Mouse (Mus musculus) cerebellum, postnatal 36 days (tissue): Measurements from ENCODE around the gene Fer.
"Not testable (repeated sequence)": the region's sequence is repeated elsewhere in the genome, so short reads cannot be mapped to it uniquely, and the experiment has no call there.

ENCODE experiments used
- DNase-seq, 2 experiments: peaks; one replicate each; pipeline ENCODE4 v3.0.0; 2021 to 2022; ENCODE audit warnings: mixed read lengths in 2 of 2

The Fer gene

GRCm38 (mm10) chr17:63863012-63863630 lies at the start of gene Fer:
Fer (plus strand) TSS chr17:63863062.
- no peak for DNase-seq

GRCm38 (mm10) chr17:63813552-63813951 lies 49.3 kb upstream of the Fer start:
- no peak for DNase-seq

- no peak for DNase-seq
Observed at GRCm38 (mm10) chr17:63818444-63819027, 44.3 kb upstream of the Fer start.

- no peak for DNase-seq
Observed at GRCm38 (mm10) chr17:63824141-63824540, 38.7 kb upstream of the Fer start.

- no peak for DNase-seq
Observed at GRCm38 (mm10) chr17:63826196-63826595, 36.7 kb upstream of the Fer start.

- no peak for DNase-seq
Observed at GRCm38 (mm10) chr17:63826767-63827166, 36.1 kb upstream of the Fer start.

GRCm38 (mm10) chr17:63828561-63829332 lies 34.1 kb upstream of the Fer start:
- no peak for DNase-seq

- no peak for DNase-seq
Observed at GRCm38 (mm10) chr17:63831550-63831949, 31.3 kb upstream of the Fer start.

GRCm38 (mm10) chr17:63836223-63836622 lies 26.6 kb upstream of the Fer start:
- DNase-seq, result no peak

- DNase-seq, result no peak
Observed at GRCm38 (mm10) chr17:63836641-63837040, 26.2 kb upstream of the Fer start.

- DNase-seq, result no peak
Observed at GRCm38 (mm10) chr17:63838144-63838543, 24.7 kb upstream of the Fer start.

GRCm38 (mm10) chr17:63839636-63840269 lies 23.1 kb upstream of the Fer start:
- DNase-seq, result no peak

GRCm38 (mm10) chr17:63842226-63842625 lies 20.6 kb upstream of the Fer start:
- no peak for DNase-seq

GRCm38 (mm10) chr17:63844936-63845335 lies 17.9 kb upstream of the Fer start:
- DNase-seq, result no peak

GRCm38 (mm10) chr17:63845766-63846165 lies 17.1 kb upstream of the Fer start:
- DNase-seq, result not testable (repeated sequence)

- no peak for DNase-seq
Observed at GRCm38 (mm10) chr17:63849151-63849550, 13.7 kb upstream of the Fer start.

GRCm38 (mm10) chr17:63849566-63849965 lies 13.3 kb upstream of the Fer start:
- peak; percentile 84 to 85 for DNase-seq

- no peak for DNase-seq
Observed at GRCm38 (mm10) chr17:63850016-63850415, 12.8 kb upstream of the Fer start.

- no peak for DNase-seq
Observed at GRCm38 (mm10) chr17:63857023-63857544, 5.8 kb upstream of the Fer start.

- DNase-seq, result no peak
Observed at GRCm38 (mm10) chr17:63860988-63861387, 1.9 kb upstream of the Fer start.

- DNase-seq, result no peak
Observed at GRCm38 (mm10) chr17:63862399-63862798, 463 bp upstream of the Fer start.

- DNase-seq, result peak; percentile 97 to 99
Observed at GRCm38 (mm10) chr17:63863647-63864149, 836 bp downstream of the Fer start, which contains the start of gene A930002H24Rik. A930002H24Rik (minus strand) TSS chr17:63863791.

GRCm38 (mm10) chr17:63864171-63864571 lies 1.3 kb downstream of the Fer start:
- DNase-seq, result no peak
